Mouse (Mus musculus) intestine, postnatal 0 days (tissue): ENCODE measurements around the gene Rad9b. TPM values are rescaled to one million over a fixed set of nuclear protein-coding genes. Genes with fewer than 3 reads are reported as not detected.
A peak's percentile ranks its signal among the peaks of the same experiment; 100 is the strongest.

Experiments used
- ATAC-seq: fragments of 200-750 bp; cut with Nextera tagmentation; 2 replicates; pipeline ENCODE4 v1.8.0; 2017; ENCODE audit warnings: mild to moderate bottlenecking, moderate TSS enrichment, moderate library complexity
- H3K27ac ChIP-seq: fragments of 300-500 bp; sonication (generic); 2 replicates; pipeline ENCODE4 v1.5.1; 2014; ENCODE audit warnings: mild to moderate bottlenecking, low read depth, low read length, moderate library complexity
- H3K27me3 ChIP-seq: fragments of 300-500 bp; sonication (generic); replicated peaks from 2 replicates; pipeline ENCODE4 v1.6.1; 2014; ENCODE audit warnings: low read length, mixed read lengths; ENCODE audit not compliant: control insufficient read depth, insufficient read depth
- H3K36me3 ChIP-seq: fragments of 300-500 bp; sonication (generic); 2 replicates; pipeline ENCODE4 v1.6.1; 2014; ENCODE audit warnings: mild to moderate bottlenecking, moderate library complexity; ENCODE audit not compliant: control insufficient read depth, insufficient read depth
- H3K4me1 ChIP-seq: fragments of 300-500 bp; sonication (generic); replicated peaks from 2 replicates; pipeline ENCODE4 v1.6.1; 2014; ENCODE audit warnings: antibody characterized with exemption, low read length, mixed read lengths; ENCODE audit not compliant: control insufficient read depth, insufficient read depth
- H3K4me2 ChIP-seq: fragments of 300-500 bp; sonication (generic); replicated peaks from 2 replicates; pipeline ENCODE4 v1.6.1; 2014; ENCODE audit warnings: low read depth, mild to moderate bottlenecking, moderate library complexity
- H3K4me3 ChIP-seq: fragments of 300-500 bp; sonication (generic); 2 replicates; pipeline ENCODE4 v1.5.1; 2014; ENCODE audit warnings: low read depth, low read length
- H3K9ac ChIP-seq: fragments of 300-500 bp; sonication (generic); 2 replicates; pipeline ENCODE4 v1.6.1; 2014; ENCODE audit warnings: mild to moderate bottlenecking, low read depth, low read length
- H3K9me3 ChIP-seq: fragments of 300-500 bp; sonication (generic); 2 replicates; pipeline ENCODE4 v1.6.1; 2016; ENCODE audit warnings: mixed run types; ENCODE audit not compliant: control insufficient read depth
- CTCF ChIP-seq: sonication (generic); IDR thresholded peaks from 2 replicates; pipeline ENCODE4 v1.5.1; 2016; ENCODE audit warnings: low read depth, mild to moderate bottlenecking, control low read depth, antibody characterized with exemption, moderate library complexity
- WGBS: fragments of 180-500 bp; shearing (Covaris S2); extraction: QIAGEN DNeasy Blood & Tissue Kit; methylation state at CpG from one replicate; pipeline ENCODE4 v1.1.7; 2014; 5-methylcytosine and 5-hydroxymethylcytosine counted together
- polyA plus RNA-seq: library from polyadenylated mRNA; unstranded; fragments of >200 nt; fragmentation: Nextera tagmentation; extraction: Ambion mirVana; gene quantifications from 2 replicates; pipeline ENCODE4 v1.2.1, GENCODE M21; 2015

Gene Rad9b
- polyA plus RNA-seq, 1 experiment from 2014 or later, result 4.6 TPM

DNA sequence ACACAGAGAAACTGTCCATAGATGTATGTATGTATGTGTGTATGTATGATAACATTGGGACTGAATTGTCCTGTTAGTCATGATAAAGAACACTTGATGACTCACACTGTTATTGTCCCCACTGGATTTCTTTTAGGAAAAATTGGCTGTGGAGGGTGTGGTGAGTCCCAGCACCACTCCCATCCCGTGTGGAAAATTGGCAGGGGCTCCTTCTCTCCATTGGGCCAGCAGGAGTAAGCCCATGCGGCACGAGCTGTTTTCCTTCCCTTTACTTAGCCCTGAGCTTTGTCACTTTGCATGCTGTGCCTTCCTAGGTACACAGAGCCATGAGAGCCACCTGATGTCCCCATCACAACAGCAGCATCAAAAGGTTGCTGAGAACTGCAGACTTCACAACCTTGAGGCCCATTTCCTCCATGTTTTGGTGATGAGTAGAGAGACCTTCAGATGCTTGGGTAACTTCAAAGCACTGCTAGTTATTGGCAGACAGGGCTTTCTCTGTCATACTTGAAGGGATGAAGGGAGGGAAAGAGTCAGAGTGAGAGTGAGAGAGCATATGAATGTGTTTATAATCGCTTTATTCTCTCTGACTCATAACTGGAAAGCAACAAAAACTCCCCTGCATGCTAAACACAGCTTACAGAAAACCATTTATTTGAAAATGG lies 65.8 kb downstream of the Rad9b start:
- Histone ChIP-seq H3K4me2 (no peak overlapping the region), H3K4me3 (no peak overlapping the region), H3K27ac (no peak overlapping the region), H3K4me1 (peaks cover 3% of the 10 kb centered on the region; the same call in 1 of the 2 replicates), H3K9me3 (no peaks in the 10 kb centered on the region), H3K36me3 (no peaks in the 10 kb centered on the region), H3K27me3 (no peaks in the 10 kb centered on the region), H3K9ac (no peak overlapping the region)
- no peak for ATAC-seq
- no peak for TF ChIP-seq CTCF
- 70% methylated on average over 4 of the region's 4 CpGs for WGBS

- H3K27me3 ChIP-seq, result no peaks in the 10 kb centered on the region
- H3K4me2 ChIP-seq, result no peak overlapping the region; the same call in 1 of the 2 replicates
- no peaks in the 10 kb centered on the region for H3K36me3 ChIP-seq
- 78% methylated on average over 4 of the region's 4 CpGs for WGBS
- no peak overlapping the region for H3K27ac ChIP-seq
- no peak overlapping the region for H3K4me3 ChIP-seq
- no peak overlapping the region for H3K9ac ChIP-seq
- H3K4me1 ChIP-seq, result peaks cover 8% of the 10 kb centered on the region; the same call in 1 of the 2 replicates
- no peak for TF ChIP-seq CTCF
- no peaks in the 10 kb centered on the region for H3K9me3 ChIP-seq
- ATAC-seq, result no peak
Observed at GRCm38 (mm10) chr5:122287026-122287425, 67.0 kb downstream of the Rad9b start.

DNA sequence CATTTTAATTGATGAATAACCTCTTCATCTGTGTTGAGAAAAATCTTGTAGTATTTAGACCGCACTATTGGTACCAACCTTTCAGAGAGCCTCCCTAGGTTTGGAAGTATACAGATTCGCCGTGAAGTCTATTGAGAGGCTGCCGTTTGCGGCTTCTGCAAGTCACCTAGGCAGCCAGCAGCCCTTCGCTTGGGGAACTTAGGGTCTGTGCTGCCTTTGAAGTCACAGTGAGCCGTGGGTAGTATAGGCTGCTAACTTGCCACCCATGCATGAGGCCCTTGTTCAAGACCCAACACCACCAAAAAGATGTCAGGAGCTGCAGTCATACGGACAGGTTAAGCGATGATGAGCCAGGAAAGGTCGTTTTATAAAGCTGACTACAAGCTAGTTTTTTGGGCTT lies 67.8 kb downstream of the Rad9b start:
- no peak for TF ChIP-seq CTCF
- Histone ChIP-seq H3K4me3 (peak overlapping the region; percentile 100), H3K27ac (no peak overlapping the region), H3K9ac (no peak overlapping the region), H3K4me1 (0 out of 2 replicates have a peak, but pooled peaks cover 12% of the 10 kb centered on the region), H3K36me3 (no peaks in the 10 kb centered on the region), H3K27me3 (no peaks in the 10 kb centered on the region), H3K9me3 (no peaks in the 10 kb centered on the region), H3K4me2 (peak overlapping the region; percentile 94)
- WGBS, result 82% methylated on average over 10 of the region's 10 CpGs
- ATAC-seq, result no peak

GRCm38 (mm10) chr5:122285767-122286150 lies 68.3 kb downstream of the Rad9b start:
- Histone ChIP-seq H3K9me3 (no peaks in the 10 kb centered on the region), H3K9ac (peak overlapping the region; percentile 97; the same call in 1 of the 2 replicates), H3K27me3 (no peaks in the 10 kb centered on the region), H3K4me3 (peak overlapping the region; percentile 100), H3K27ac (no peak overlapping the region), H3K36me3 (no peaks in the 10 kb centered on the region), H3K4me2 (peak overlapping the region; percentile 94), H3K4me1 (0 out of 2 replicates have a peak, but pooled peaks cover 16% of the 10 kb centered on the region)
- 33% methylated on average over 7 of the region's 7 CpGs for WGBS
- ATAC-seq, result no peak
- TF ChIP-seq CTCF, result no peak

GRCm38 (mm10) chr5:122285029-122285766 lies 68.8 kb downstream of the Rad9b start:
- H3K36me3 ChIP-seq, result no peaks in the 10 kb centered on the region
- H3K4me1 ChIP-seq, result 0 out of 2 replicates have a peak, but pooled peaks cover 16% of the 10 kb centered on the region
- peak; percentile 55 for TF ChIP-seq CTCF
- peak; percentile 15; the same call in 1 of the 2 replicates for ATAC-seq
- WGBS, result under 1% methylated on average over 34 of the region's 34 CpGs
- H3K27me3 ChIP-seq, result no peaks in the 10 kb centered on the region
- no peaks in the 10 kb centered on the region for H3K9me3 ChIP-seq
- peak overlapping the region; percentile 94 for H3K4me2 ChIP-seq
- peak overlapping the region; percentile 97 for H3K9ac ChIP-seq
- peak overlapping the region; percentile 100 for H3K4me3 ChIP-seq
- H3K27ac ChIP-seq, result peak overlapping the region; percentile 82
